Mouse (Mus musculus) lung, postnatal 0 days (tissue): ENCODE data around the gene Cabp4. TPM values are rescaled to one million over a fixed set of nuclear protein-coding genes. Genes with fewer than 3 reads are reported as not detected.
"Not testable (repeated sequence)": the region's sequence is repeated elsewhere in the genome, so short reads cannot be mapped to it uniquely, and the experiment has no call there.

Experiments used
- ATAC-seq: fragments of 200-750 bp; cut with Nextera tagmentation; 2 replicates; pipeline ENCODE4 v1.8.0; 2017; ENCODE audit warnings: moderate library complexity
- DNase-seq: peaks from one replicate; pipeline ENCODE4 v3.0.0-alpha.2; 2016; ENCODE audit warnings: low spot score
- H3K27ac ChIP-seq: fragments of 300-500 bp; sonication (generic); 2 replicates; pipeline ENCODE4 v1.5.1; 2014; ENCODE audit warnings: antibody characterized with exemption, mild to moderate bottlenecking, low read length, mixed read lengths
- H3K27me3 ChIP-seq: fragments of 300-500 bp; sonication (generic); replicated peaks from 2 replicates; pipeline ENCODE4 v1.6.1; 2014; ENCODE audit warnings: low read length, mixed read lengths; ENCODE audit not compliant: insufficient read depth
- H3K36me3 ChIP-seq: fragments of 300-500 bp; sonication (generic); 2 replicates; pipeline ENCODE4 v1.6.1; 2014; ENCODE audit warnings: low read length, mixed read lengths; ENCODE audit not compliant: insufficient read depth
- H3K4me1 ChIP-seq: fragments of 300-500 bp; sonication (generic); 2 replicates; pipeline ENCODE4 v1.6.1; 2014; ENCODE audit warnings: antibody characterized with exemption, low read depth, low read length, mixed read lengths; ENCODE audit not compliant: insufficient read depth
- H3K4me2 ChIP-seq: fragments of 300-500 bp; sonication (generic); replicated peaks from 2 replicates; pipeline ENCODE4 v1.6.1; 2014; ENCODE audit warnings: low read depth, mild to moderate bottlenecking, low read length, moderate library complexity, mixed read lengths
- H3K4me3 ChIP-seq: fragments of 300-500 bp; sonication (generic); 2 replicates; pipeline ENCODE4 v1.5.1; 2014; ENCODE audit warnings: low read depth, low read length
- H3K9ac ChIP-seq: fragments of 300-500 bp; sonication (generic); replicated peaks from 2 replicates; pipeline ENCODE4 v1.6.1; 2014; ENCODE audit warnings: low read depth, mild to moderate bottlenecking
- H3K9me3 ChIP-seq: fragments of 300-500 bp; sonication (generic); 2 replicates; pipeline ENCODE4 v1.6.1; 2016; ENCODE audit warnings: low read length, mixed read lengths
- CTCF ChIP-seq: IDR thresholded peaks from 2 replicates; pipeline ENCODE4 v1.5.1; 2016; ENCODE audit warnings: antibody characterized with exemption, mild to moderate bottlenecking
- EP300 ChIP-seq: IDR thresholded peaks from 2 replicates; pipeline ENCODE4 v1.6.1; 2016; ENCODE audit warnings: antibody characterized with exemption, mild to moderate bottlenecking, control low read depth
- WGBS: fragments of 180-500 bp; shearing (Covaris S2); extraction: QIAGEN DNeasy Blood & Tissue Kit; methylation state at CpG from one replicate; pipeline ENCODE4 v1.1.7; 2014; 5-methylcytosine and 5-hydroxymethylcytosine counted together
- polyA plus RNA-seq: library from polyadenylated mRNA; unstranded; fragments of >200 nt; fragmentation: Nextera tagmentation; extraction: Ambion mirVana; gene quantifications from 2 replicates; pipeline ENCODE4 v1.2.1, GENCODE M21; 2015

Gene Cabp4
- polyA plus RNA-seq, 1 experiment from 2014 or later: 0.10 TPM

DNA sequence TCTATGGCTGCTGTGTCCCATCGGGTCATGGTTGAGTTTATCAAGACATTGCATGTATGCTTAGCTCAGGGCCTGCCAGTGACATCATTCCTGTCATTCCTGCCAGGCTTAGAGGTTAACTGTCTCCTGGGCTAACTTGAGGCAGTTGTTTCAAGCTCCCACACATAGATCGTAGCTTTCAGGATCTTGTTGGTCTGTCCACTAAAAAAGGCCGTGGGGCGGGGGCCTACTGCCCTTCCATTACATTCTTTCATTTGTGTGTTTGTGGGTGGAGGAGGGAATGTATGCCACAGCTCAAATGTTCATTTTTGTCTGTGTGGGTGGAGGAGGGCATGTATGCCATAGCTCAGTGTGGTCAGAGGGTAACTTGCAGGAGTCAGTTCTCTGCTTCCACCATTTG is 13.7 kb downstream of the Cabp4 start:
- 81% methylated on average over 4 of the region's 4 CpGs for WGBS
- TF ChIP-seq CTCF (no peak), EP300 (no peak)
- DNase-seq (no peak), ATAC-seq (no peak)
- H3K9ac ChIP-seq: no peak overlapping the region
- H3K36me3 ChIP-seq: peaks cover 23% of the 10 kb centered on the region; the same call in 1 of the 2 replicates
- H3K27ac ChIP-seq: no peak overlapping the region
- peaks cover 5% of the 10 kb centered on the region for H3K4me1 ChIP-seq
- no peak overlapping the region for H3K4me2 ChIP-seq
- H3K27me3 ChIP-seq: no peaks in the 10 kb centered on the region
- no peak overlapping the region for H3K4me3 ChIP-seq
- H3K9me3 ChIP-seq: no peaks in the 10 kb centered on the region

DNA sequence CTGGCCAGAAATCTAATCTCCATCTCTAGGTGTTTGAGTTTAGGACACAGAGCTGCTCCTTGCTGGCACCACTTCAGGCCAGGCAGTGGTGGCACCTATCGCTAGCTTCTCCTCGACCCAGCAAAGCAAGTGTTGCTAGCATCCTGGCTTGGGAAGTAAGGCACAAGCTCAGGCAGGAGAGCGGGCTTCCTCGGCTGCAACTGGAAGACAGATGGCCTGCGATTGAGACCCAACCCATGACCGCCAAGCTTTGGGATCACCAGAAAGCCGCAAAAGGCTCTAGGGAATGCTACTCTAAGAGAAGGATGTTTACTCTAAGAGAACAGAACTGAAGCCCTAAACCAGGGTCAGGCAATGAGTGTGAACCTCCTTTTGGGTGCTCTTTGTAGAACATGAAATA is 14.4 kb downstream of the Cabp4 start:
- Histone ChIP-seq H3K4me3 (no peak overlapping the region), H3K36me3 (peaks cover 23% of the 10 kb centered on the region; the same call in 1 of the 2 replicates), H3K9ac (no peak overlapping the region), H3K27me3 (no peaks in the 10 kb centered on the region), H3K27ac (no peak overlapping the region), H3K4me2 (no peak overlapping the region), H3K9me3 (no peaks in the 10 kb centered on the region), H3K4me1 (peaks cover 5% of the 10 kb centered on the region)
- no peak for DNase-seq
- ATAC-seq: no peak
- 82% methylated on average over 7 of the region's 7 CpGs for WGBS
- TF ChIP-seq EP300 (no peak), CTCF (no peak)

DNA sequence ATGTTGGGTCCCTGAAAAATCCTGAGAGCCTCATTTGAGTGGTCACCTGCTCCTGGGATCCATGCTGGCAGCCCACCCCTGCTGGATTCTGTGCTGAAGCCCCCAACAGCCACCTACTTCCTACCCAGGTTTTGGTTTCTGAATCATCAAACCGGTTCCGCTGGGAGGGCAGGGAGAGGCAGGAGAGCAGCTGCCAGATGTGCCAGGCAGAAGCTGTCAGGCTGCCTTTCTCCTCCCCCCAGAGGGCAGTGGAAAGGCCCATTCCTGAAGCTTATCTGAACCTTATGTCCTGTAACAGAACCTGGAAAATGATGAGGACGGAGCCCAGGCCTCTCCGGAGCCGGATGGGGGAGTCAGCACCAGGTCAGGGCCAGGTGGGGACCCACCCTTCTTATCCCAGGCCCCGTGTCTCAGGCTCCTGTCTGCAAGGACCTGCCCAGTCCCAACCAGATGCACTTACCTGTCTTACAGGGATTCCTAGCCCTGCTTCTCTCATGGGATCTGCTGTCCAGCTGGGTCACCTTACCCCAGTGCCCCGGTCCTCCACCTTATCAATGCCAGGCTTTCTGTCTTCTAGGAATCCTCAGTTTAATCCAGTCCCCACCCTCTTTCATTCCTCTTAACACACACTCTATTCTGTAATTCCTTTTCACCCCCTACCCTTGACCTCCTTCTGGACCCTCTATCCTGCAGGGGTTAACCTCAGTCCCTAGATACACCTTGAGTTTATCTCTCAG is 16.9 kb downstream of the Cabp4 start:
- Histone ChIP-seq H3K4me1 (peaks cover 5% of the 10 kb centered on the region), H3K4me3 (peak overlapping the region; percentile 70), H3K27me3 (no peaks in the 10 kb centered on the region), H3K9me3 (no peaks in the 10 kb centered on the region), H3K9ac (peak overlapping the region; percentile 81), H3K36me3 (peaks cover 16% of the 10 kb centered on the region; the same call in 1 of the 2 replicates), H3K27ac (no peak overlapping the region), H3K4me2 (peak overlapping the region; percentile 71)
- peak; percentile 44 for DNase-seq
- TF ChIP-seq EP300 (no peak), CTCF (no peak)
- 50% methylated on average over 7 of the region's 7 CpGs for WGBS
- ATAC-seq: no peak

DNA sequence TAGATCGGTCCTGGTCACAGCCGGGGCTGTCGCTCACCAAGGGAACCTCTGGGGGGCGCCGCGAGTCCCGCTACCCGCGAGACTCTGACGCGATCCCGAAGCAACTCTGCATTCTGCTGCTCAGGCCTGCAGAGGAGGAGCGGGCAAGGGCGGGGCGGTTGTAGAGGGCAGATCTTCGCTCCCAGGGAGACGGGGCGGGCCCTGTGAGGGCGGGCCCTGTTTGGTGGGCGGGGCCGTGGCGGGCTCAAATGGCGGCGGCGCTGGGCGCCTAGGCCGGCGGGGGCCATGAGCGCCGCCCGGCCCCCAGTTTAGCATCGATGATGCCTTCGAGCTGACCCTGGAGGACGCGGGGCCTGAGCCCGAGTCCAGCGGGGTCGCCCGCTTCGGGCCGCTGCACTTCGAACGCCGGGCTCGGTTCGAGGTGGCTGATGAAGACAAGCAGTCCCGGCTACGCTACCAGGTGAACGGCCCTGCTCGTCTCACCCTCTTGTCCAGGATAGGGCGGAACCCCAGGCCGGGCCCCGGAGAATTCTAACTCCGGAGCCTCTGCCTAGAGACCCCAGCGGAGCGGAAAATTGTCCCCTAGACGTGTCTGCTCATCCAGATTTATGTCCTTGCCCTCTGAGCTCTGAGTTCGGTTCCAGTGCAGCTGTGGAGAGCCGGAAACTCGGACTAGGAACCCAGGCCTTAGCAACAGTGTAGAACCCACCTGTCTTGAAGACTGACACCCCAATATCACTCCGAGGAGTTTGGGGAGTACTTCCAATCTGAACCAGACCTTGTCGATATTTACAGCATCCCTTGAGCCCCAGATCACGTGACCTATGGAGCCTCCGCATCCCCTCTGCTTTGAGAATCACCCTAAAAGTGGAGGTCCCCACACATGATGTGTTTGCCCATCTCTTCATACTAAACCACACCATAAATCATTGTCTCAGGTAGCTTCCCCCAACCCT is 17.8 kb downstream of the Cabp4 start, which contains the start of gene Aip:
Aip (minus strand) TSS at position 118 of the 956 bp plus-strand sequence.
- no peaks in the 10 kb centered on the region for H3K9me3 ChIP-seq
- 2% methylated on average over 54 of the region's 64 CpGs for WGBS

DNA sequence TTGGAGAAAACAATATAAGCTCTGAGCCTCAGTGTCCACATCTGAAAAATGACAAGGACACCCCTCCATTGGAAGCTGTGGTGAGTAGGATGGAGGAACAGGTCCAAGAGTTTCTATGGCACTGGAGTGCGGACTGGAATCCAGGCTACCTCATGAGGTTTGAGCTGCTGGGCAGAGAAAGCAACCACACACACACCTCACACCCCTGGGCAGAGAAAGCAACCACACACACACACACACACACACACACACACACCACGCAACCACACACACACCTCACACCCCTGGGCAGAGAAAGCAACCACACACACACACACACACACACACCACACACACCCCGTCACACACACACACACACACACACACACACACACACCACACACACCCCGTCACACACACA is 18.6 kb downstream of the Cabp4 start:
- H3K9ac ChIP-seq, H3K27ac ChIP-seq, DNase-seq: not testable (repeated sequence)

More for the DNA sequence above, 17.8 kb downstream of the Cabp4 start, which contains the start of gene Aip:
- DNase-seq (peak; percentile 100), ATAC-seq (peak; percentile 94)
- Histone ChIP-seq H3K9ac (peak within 1 kb of the TSS; percentile 81), H3K27ac (peak within 1 kb of the TSS; percentile 11; the same call in 1 of the 2 replicates), H3K4me1 (peaks cover 5% of the 10 kb centered on the region), H3K4me3 (peak within 1 kb of the TSS; percentile 70), H3K36me3 (peaks cover 10% of the 10 kb centered on the region; the same call in 1 of the 2 replicates), H3K27me3 (no peaks in the 10 kb centered on the region), H3K4me2 (peak within 1 kb of the TSS; percentile 71)
- no peak for TF ChIP-seq EP300
- TF ChIP-seq CTCF: peak; percentile 79

DNA sequence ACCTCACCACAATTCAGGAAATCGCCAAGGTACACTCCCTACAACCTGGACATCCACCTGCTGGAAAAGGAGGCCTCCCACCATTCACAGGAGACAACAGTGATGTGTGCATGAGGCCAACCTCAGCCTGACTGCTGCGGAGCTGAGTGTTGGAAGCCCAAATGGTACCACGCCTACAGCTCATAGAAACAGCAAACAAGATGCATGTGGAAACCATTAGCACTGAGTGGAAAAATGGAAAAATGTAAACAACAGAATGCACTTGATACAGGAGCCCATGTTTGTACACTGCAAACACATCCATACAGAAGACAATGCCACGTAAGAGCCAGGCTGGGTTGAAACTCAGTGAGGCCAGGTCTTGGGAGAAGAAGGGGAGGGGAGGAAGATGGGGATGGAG is 19.4 kb downstream of the Cabp4 start:
- H3K36me3 ChIP-seq: peaks cover 7% of the 10 kb centered on the region; the same call in 1 of the 2 replicates
- no peak overlapping the region for H3K4me3 ChIP-seq
- no peak for TF ChIP-seq EP300
- TF ChIP-seq CTCF: no peak
- no peaks in the 10 kb centered on the region for H3K9me3 ChIP-seq
- H3K27me3 ChIP-seq: no peaks in the 10 kb centered on the region
- DNase-seq: no peak
- H3K27ac ChIP-seq: no peak overlapping the region
- no peak for ATAC-seq
- no peak overlapping the region for H3K4me2 ChIP-seq
- peaks cover 9% of the 10 kb centered on the region for H3K4me1 ChIP-seq
- no peak overlapping the region for H3K9ac ChIP-seq
- WGBS: 59% methylated on average over 4 of the region's 4 CpGs

More for the DNA sequence above, 18.6 kb downstream of the Cabp4 start:
- H3K9me3 ChIP-seq, H3K27me3 ChIP-seq, H3K36me3 ChIP-seq, H3K4me1 ChIP-seq: not testable (repeated sequence)
- H3K4me2 ChIP-seq: peak overlapping the region; percentile 71
- peak; percentile 12 for ATAC-seq
- peak overlapping the region; percentile 70 for H3K4me3 ChIP-seq
- WGBS: 9% methylated on average over 4 of the region's 4 CpGs
